Mouse (Mus musculus) C2C12 (cell line): ENCODE measurements around the gene Adgrv1.

Experiments used
- CTCF ChIP-seq: IDR thresholded peaks from one replicate; pipeline ENCODE4 v1.5.1; 2011; ENCODE audit not compliant: control insufficient read depth, insufficient read depth, insufficient read length
- MYOG ChIP-seq: IDR thresholded peaks from one replicate; pipeline ENCODE4 v1.6.1; 2011; ENCODE audit not compliant: control insufficient read depth, insufficient read length; ENCODE audit errors: extremely low read depth
- USF1 ChIP-seq: IDR thresholded peaks from one replicate; pipeline ENCODE4 v1.6.1; 2011; ENCODE audit warnings: low read depth, mild to moderate bottlenecking, control low read depth, moderate library complexity

- TF ChIP-seq CTCF (no peak), USF1 (no peak), MYOG (no peak)
Measured at GRCm38 (mm10) chr13:81610349-81610748, 22.6 kb downstream of the Adgrv1 start.
